Mouse (Mus musculus) adrenal gland, postnatal 25 days (tissue): ENCODE data around the gene Alyref. TPM values are rescaled to one million over a fixed set of nuclear protein-coding genes. Genes with fewer than 3 reads are reported as not detected.
"Not testable (repeated sequence)": the region's sequence is repeated elsewhere in the genome, so short reads cannot be mapped to it uniquely, and the experiment has no call there.

Experiments used
- DNase-seq: peaks from one replicate; pipeline ENCODE4 v3.0.0; 2021; ENCODE audit warnings: mixed read lengths
- total RNA-seq: library from RNA; stranded (reverse); gene quantifications from 2 replicates; pipeline ENCODE4 v1.2.3, GENCODE M21; 2021

The Alyref gene
- total RNA-seq, 1 experiment from 2014 or later: 101 TPM

- DNase-seq: no peak
Observed at GRCm38 (mm10) chr11:120603545-120603944, 5.4 kb upstream of the Alyref start.

- no peak for DNase-seq
Observed at GRCm38 (mm10) chr11:120600716-120601115, 2.6 kb upstream of the Alyref start.

GRCm38 (mm10) chr11:120598990-120599549 lies 905 bp upstream of the Alyref start:
- no peak for DNase-seq

- peak; percentile 31 for DNase-seq
Observed at GRCm38 (mm10) chr11:120597240-120598235, 627 bp downstream of the Alyref start.

- DNase-seq: no peak
Observed at GRCm38 (mm10) chr11:120588531-120588930, 9.6 kb downstream of the Alyref start.

- no peak for DNase-seq
Observed at GRCm38 (mm10) chr11:120583937-120584336, 14.2 kb downstream of the Alyref start.

GRCm38 (mm10) chr11:120582982-120583293 lies 15.2 kb downstream of the Alyref start:
- not testable (repeated sequence) for DNase-seq

- DNase-seq: no peak
Observed at GRCm38 (mm10) chr11:120582268-120582981, 15.7 kb downstream of the Alyref start.

GRCm38 (mm10) chr11:120581490-120582267 lies 16.5 kb downstream of the Alyref start, which contains the start of gene Arhgdia:
Gene Arhgdia, minus strand, starts transcription at chr11:120581624.
- peak; percentile 92 for DNase-seq

GRCm38 (mm10) chr11:120580871-120581331 lies 17.3 kb downstream of the Alyref start:
- peak; percentile 48 for DNase-seq

- no peak for DNase-seq
Observed at GRCm38 (mm10) chr11:120580190-120580589, 18.0 kb downstream of the Alyref start.

- peak; percentile 64 for DNase-seq
Observed at GRCm38 (mm10) chr11:120579316-120580107, 18.7 kb downstream of the Alyref start.

GRCm38 (mm10) chr11:120578694-120579243 lies 19.4 kb downstream of the Alyref start:
- DNase-seq: no peak

- no peak for DNase-seq
Observed at GRCm38 (mm10) chr11:120578024-120578693, 20.0 kb downstream of the Alyref start.

GRCm38 (mm10) chr11:120577211-120578023 lies 20.7 kb downstream of the Alyref start:
- no peak for DNase-seq

GRCm38 (mm10) chr11:120576365-120576981 lies 21.7 kb downstream of the Alyref start:
- no peak for DNase-seq

GRCm38 (mm10) chr11:120575940-120576339 lies 22.2 kb downstream of the Alyref start:
- DNase-seq: no peak

GRCm38 (mm10) chr11:120575046-120575445 lies 23.1 kb downstream of the Alyref start:
- no peak for DNase-seq

- no peak for DNase-seq
Observed at GRCm38 (mm10) chr11:120574278-120574600, 23.9 kb downstream of the Alyref start.
